Mouse (Mus musculus) heart, postnatal 0 days (tissue): ENCODE results near the gene Acer1. TPM values are rescaled to one million over a fixed set of nuclear protein-coding genes. Genes with fewer than 3 reads are reported as not detected.

ENCODE experiments used
- ATAC-seq: fragments of 200-750 bp; cut with Nextera tagmentation; 2 replicates; pipeline ENCODE4 v1.8.0; 2017; ENCODE audit warnings: low read depth, moderate number of reproducible peaks, moderate library complexity; ENCODE audit not compliant: insufficient read depth
- DNase-seq: peaks from one replicate; pipeline ENCODE4 v3.0.0-alpha.2; 2016; ENCODE audit warnings: low spot score
- H3K27ac ChIP-seq: fragments of 300-500 bp; sonication (generic); 2 replicates; pipeline ENCODE4 v1.5.1; 2014; ENCODE audit warnings: low read depth, mild to moderate bottlenecking
- H3K27me3 ChIP-seq: fragments of 300-500 bp; sonication (generic); 2 replicates; pipeline ENCODE4 v1.6.1; 2014; ENCODE audit warnings: low read length, mixed read lengths; ENCODE audit not compliant: control insufficient read depth, insufficient read depth
- H3K36me3 ChIP-seq: fragments of 300-500 bp; sonication (generic); replicated peaks from 2 replicates; pipeline ENCODE4 v1.6.1; 2014; ENCODE audit warnings: low read length, mixed read lengths; ENCODE audit not compliant: control insufficient read depth, insufficient read depth
- H3K4me1 ChIP-seq: fragments of 300-500 bp; sonication (generic); 2 replicates; pipeline ENCODE4 v1.6.1; 2014; ENCODE audit warnings: antibody characterized with exemption; ENCODE audit not compliant: control insufficient read depth, insufficient read depth
- H3K4me2 ChIP-seq: fragments of 300-500 bp; sonication (generic); 2 replicates; pipeline ENCODE4 v1.6.1; 2014; ENCODE audit warnings: low read depth, mild to moderate bottlenecking, low read length, moderate library complexity
- H3K4me3 ChIP-seq: fragments of 300-500 bp; sonication (generic); 2 replicates; pipeline ENCODE4 v1.5.1; 2014; ENCODE audit warnings: low read depth, low read length
- H3K9ac ChIP-seq: fragments of 300-500 bp; sonication (generic); replicated peaks from 2 replicates; pipeline ENCODE4 v1.6.1; 2014; ENCODE audit warnings: low read depth, low read length, mixed read lengths
- H3K9me3 ChIP-seq: fragments of 300-500 bp; sonication (generic); replicated peaks from 2 replicates; pipeline ENCODE4 v1.6.1; 2016; ENCODE audit warnings: low read length; ENCODE audit not compliant: control insufficient read depth
- CTCF ChIP-seq: IDR thresholded peaks from 2 replicates; pipeline ENCODE4 v1.5.1; 2016; ENCODE audit warnings: antibody characterized with exemption, control low read depth, low read depth
- EP300 ChIP-seq: IDR thresholded peaks from 2 replicates; pipeline ENCODE4 v1.6.1; 2016; ENCODE audit warnings: antibody characterized with exemption, low read depth
- WGBS: fragments of 180-500 bp; shearing (Covaris S2); extraction: QIAGEN DNeasy Blood & Tissue Kit; methylation state at CpG from one replicate; pipeline ENCODE4 v1.1.7; 2014; 5-methylcytosine and 5-hydroxymethylcytosine counted together
- polyA plus RNA-seq: library from polyadenylated mRNA; unstranded; fragments of >200 nt; fragmentation: Nextera tagmentation; extraction: Ambion mirVana; gene quantifications from 2 replicates; pipeline ENCODE4 v1.2.1, GENCODE M21; 2015
- total RNA-seq: library from RNA; depleted of rRNA; stranded (reverse); fragments of >200 nt; gene quantifications from 2 replicates; pipeline ENCODE4 v1.2.3, GENCODE M21; 2014; ENCODE audit warnings: low replicate concordance

Gene Acer1
- total and polyA plus RNA-seq, 2 experiments from 2014 or later: not detected

GRCm38 (mm10) chr17:57012245-57012795, 30.4 kb upstream of the Acer1 start:
- 73% methylated on average over 13 of the region's 13 CpGs for WGBS

DNA sequence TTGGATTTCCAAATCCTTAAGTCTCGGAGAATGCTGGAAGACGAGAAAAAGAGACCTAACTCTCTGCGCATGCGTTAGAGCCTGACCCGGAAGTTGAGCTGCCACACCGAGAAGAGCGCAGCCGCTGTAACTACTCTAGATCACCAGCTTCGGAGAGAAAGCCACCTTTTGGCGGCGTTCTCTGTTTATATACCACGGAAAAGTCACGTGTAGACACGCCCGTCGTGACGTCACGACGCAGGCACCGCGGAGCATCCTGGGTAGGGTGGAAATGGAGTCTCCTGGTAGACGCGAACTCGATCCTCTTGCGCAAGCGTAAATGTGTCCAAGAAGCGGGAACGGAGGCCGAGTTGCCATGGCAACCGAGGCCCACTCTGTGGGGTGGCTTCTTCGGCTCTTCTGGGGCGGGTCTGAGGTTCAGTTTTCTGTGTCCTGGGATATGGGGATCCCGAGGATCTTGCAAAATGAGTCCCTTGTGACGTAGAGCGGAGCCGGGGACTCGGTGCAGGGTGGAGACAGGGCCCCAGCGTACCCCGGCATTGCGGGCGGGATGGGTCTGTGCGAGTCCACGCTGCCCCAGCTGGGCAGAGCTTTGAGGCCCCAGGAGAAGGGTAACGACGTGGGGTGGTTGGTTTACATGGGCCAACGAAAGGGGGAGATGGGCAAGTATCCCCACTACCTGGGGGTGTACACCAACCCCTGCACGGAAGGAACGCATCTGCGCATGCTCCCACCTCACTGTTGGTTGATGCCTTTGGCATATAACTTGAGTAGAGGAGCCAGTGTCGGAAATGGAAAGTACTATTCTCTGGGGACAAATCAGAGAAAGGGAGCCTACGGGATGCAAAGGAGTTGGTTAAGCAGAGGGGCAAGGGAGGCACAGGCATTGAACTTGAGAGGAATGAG, 29.6 kb upstream of the Acer1 start, which contains the start of the genes Gtf2f1 and Gm17949:
Gtf2f1 (minus strand) TSS at position 53 of the 906 bp plus-strand sequence.
Gm17949 (plus strand) TSS at position 234 of the 906 bp plus-strand sequence.
- Histone ChIP-seq H3K4me3 (peak within 1 kb of the TSS; percentile 84), H3K27me3 (no peaks in the 10 kb centered on the region), H3K36me3 (peaks cover 20% of the 10 kb centered on the region), H3K9ac (peak within 1 kb of the TSS; percentile 78), H3K27ac (peak within 1 kb of the TSS; percentile 85), H3K4me2 (peak within 1 kb of the TSS; percentile 99), H3K9me3 (no peaks in the 10 kb centered on the region), H3K4me1 (peaks cover 19% of the 10 kb centered on the region)
- ATAC-seq: peak; percentile 94
- under 1% methylated on average over 51 of the region's 51 CpGs for WGBS
- DNase-seq: peak; percentile 97
- TF ChIP-seq CTCF (peak; percentile 7; the same call in 1 of the 2 replicates), EP300 (no peak)

More at GRCm38 (mm10) chr17:57012245-57012795, 30.4 kb upstream of the Acer1 start:
- no peaks in the 10 kb centered on the region for H3K9me3 ChIP-seq
- H3K27me3 ChIP-seq: no peaks in the 10 kb centered on the region
- H3K4me2 ChIP-seq: peak overlapping the region; percentile 99
- peak overlapping the region; percentile 84; the same call in 1 of the 2 replicates for H3K4me3 ChIP-seq
- H3K9ac ChIP-seq: no peak overlapping the region
- H3K27ac ChIP-seq: peak overlapping the region; percentile 85; the same call in 1 of the 2 replicates
- DNase-seq: no peak
- peaks cover 12% of the 10 kb centered on the region for H3K36me3 ChIP-seq
- ATAC-seq: no peak
- TF ChIP-seq EP300: no peak
- TF ChIP-seq CTCF: no peak
- H3K4me1 ChIP-seq: peaks cover 19% of the 10 kb centered on the region

DNA sequence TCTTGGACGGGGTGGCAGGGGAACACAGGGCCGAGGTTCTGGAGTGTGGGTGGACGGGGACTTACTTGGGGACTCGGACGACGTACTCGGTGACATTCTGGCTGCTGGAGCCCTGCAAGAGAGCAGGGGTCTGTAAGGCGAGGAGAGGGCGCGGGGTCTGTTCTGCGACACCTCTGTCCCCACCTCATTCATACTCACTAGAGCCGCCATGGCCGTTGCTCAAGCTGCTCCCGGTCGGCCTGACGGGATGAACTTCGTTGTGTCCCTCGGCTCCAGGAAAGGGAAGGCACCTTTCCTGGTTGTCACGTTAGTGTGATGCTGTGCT, 28.9 kb upstream of the Acer1 start:
- peak overlapping the region; percentile 94 for H3K4me2 ChIP-seq
- peak overlapping the region; percentile 72 for H3K27ac ChIP-seq
- peaks cover 26% of the 10 kb centered on the region for H3K36me3 ChIP-seq
- WGBS: under 1% methylated on average over 19 of the region's 19 CpGs
- peak; percentile 28 for ATAC-seq
- no peaks in the 10 kb centered on the region for H3K27me3 ChIP-seq
- no peak for DNase-seq
- H3K9ac ChIP-seq: peak overlapping the region; percentile 72
- H3K4me1 ChIP-seq: peaks cover 19% of the 10 kb centered on the region
- TF ChIP-seq CTCF (no peak), EP300 (no peak)
- H3K9me3 ChIP-seq: no peaks in the 10 kb centered on the region
- H3K4me3 ChIP-seq: peak overlapping the region; percentile 84

- WGBS: 89% methylated on average over 13 of the region's 13 CpGs
- no peaks in the 10 kb centered on the region for H3K27me3 ChIP-seq
- ATAC-seq: 0 out of 2 replicates have a peak, but pooled peaks have one; percentile 12
- peaks cover 18% of the 10 kb centered on the region for H3K4me1 ChIP-seq
- no peak for DNase-seq
- TF ChIP-seq CTCF: peak; percentile 55
- no peak for TF ChIP-seq EP300
- H3K9me3 ChIP-seq: no peaks in the 10 kb centered on the region
- H3K4me3 ChIP-seq: no peak overlapping the region
- H3K9ac ChIP-seq: no peak overlapping the region
- no peak overlapping the region for H3K27ac ChIP-seq
- peaks cover 56% of the 10 kb centered on the region for H3K36me3 ChIP-seq
- H3K4me2 ChIP-seq: no peak overlapping the region
Observed at GRCm38 (mm10) chr17:57007137-57007905, 25.4 kb upstream of the Acer1 start.

DNA sequence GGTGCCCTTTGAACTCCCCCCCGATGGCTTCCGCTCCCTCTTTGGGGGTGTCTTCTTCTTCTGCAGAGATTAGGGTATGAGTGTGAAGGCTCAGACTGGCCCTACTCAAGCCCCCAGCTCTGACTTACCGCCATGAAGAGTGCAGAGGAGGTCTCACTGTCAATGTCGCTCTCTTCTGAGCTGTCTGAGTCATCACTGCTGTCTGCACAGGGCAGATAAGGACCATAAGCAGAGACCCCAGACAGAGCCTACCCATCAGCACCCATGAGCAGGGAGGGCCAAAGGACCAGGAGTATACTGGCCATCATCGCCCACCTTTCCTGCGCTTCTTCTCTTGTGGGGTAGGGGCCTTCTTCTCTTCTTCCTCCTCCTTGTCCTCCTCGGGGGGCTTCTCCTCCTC, 22.1 kb upstream of the Acer1 start:
- no peak overlapping the region for H3K4me3 ChIP-seq
- no peaks in the 10 kb centered on the region for H3K27me3 ChIP-seq
- no peak overlapping the region for H3K9ac ChIP-seq
- H3K9me3 ChIP-seq: no peaks in the 10 kb centered on the region
- H3K36me3 ChIP-seq: peaks cover 62% of the 10 kb centered on the region
- peaks cover 10% of the 10 kb centered on the region; the same call in 1 of the 2 replicates for H3K4me1 ChIP-seq
- ATAC-seq (no peak), DNase-seq (no peak)
- no peak overlapping the region for H3K27ac ChIP-seq
- no peak overlapping the region for H3K4me2 ChIP-seq
- WGBS: 79% methylated on average over 7 of the region's 7 CpGs
- TF ChIP-seq EP300 (no peak), CTCF (no peak)
